Mouse (Mus musculus) heart, adult 18-20 months (tissue): ENCODE measurements around the gene Luc7l3. TPM values are rescaled to one million over a fixed set of nuclear protein-coding genes. Genes with fewer than 3 reads are reported as not detected.

ENCODE experiments used
- DNase-seq, 2 experiments: peaks; one replicate each; pipeline ENCODE4 v3.0.0; 2021 to 2022; ENCODE audit warnings: mixed read lengths in 1 of 2
- long read RNA-seq, 2 experiments: library from polyadenylated mRNA; stranded (forward); transcript quantifications; one replicate each; pipeline ENCODE4 v2.0.0; 2021
- total RNA-seq, 2 experiments: library from RNA; stranded (reverse); gene quantifications; 2 replicates each; pipeline ENCODE4 v1.2.3; 2021

The Luc7l3 gene
- 10 to 100 TPM; 31.4 to 34.7 TPM for total RNA-seq
- long read RNA-seq, experiment 1, transcript Luc7l3-203 (11 exons, 2,050 nt), result major isoform, 10 of 13 reads
- long read RNA-seq, experiment 1, partial matches to known transcripts, result 1 of 13 reads
- long read RNA-seq, experiment 1, other reads (novel, unspliced or antisense), result 2 of 13 reads
- long read RNA-seq, experiment 2, full-length matches to known transcripts, result 5 of 8 reads
- long read RNA-seq, experiment 2, partial matches to known transcripts, result 3 of 8 reads
- long read RNA-seq, experiment 2, other reads (novel, unspliced or antisense), result 0 of 8 reads

- peak; percentile 96 to 97 for DNase-seq
Observed at GRCm38 (mm10) chr11:94321931-94322400, at the start of gene Luc7l3. Gene Luc7l3 (minus strand): TSS chr11:94321988.

- DNase-seq, result no peak
Observed at GRCm38 (mm10) chr11:94370809-94371208, 49.0 kb upstream of the Luc7l3 start.

GRCm38 (mm10) chr11:94369981-94370380 is 48.2 kb upstream of the Luc7l3 start:
- DNase-seq, result no peak

GRCm38 (mm10) chr11:94365340-94365739 is 43.6 kb upstream of the Luc7l3 start:
- DNase-seq, result no peak

GRCm38 (mm10) chr11:94363690-94364089 is 41.9 kb upstream of the Luc7l3 start:
- no peak for DNase-seq

GRCm38 (mm10) chr11:94362101-94362500 is 40.3 kb upstream of the Luc7l3 start:
- no peak for DNase-seq

- no peak for DNase-seq
Observed at GRCm38 (mm10) chr11:94361166-94361870, 39.5 kb upstream of the Luc7l3 start.

- no peak for DNase-seq
Observed at GRCm38 (mm10) chr11:94359168-94359567, 37.4 kb upstream of the Luc7l3 start.

GRCm38 (mm10) chr11:94355521-94356217 is 33.9 kb upstream of the Luc7l3 start:
- no peak for DNase-seq

- DNase-seq, result no peak
Observed at GRCm38 (mm10) chr11:94351094-94351493, 29.3 kb upstream of the Luc7l3 start.

GRCm38 (mm10) chr11:94350337-94350736 is 28.5 kb upstream of the Luc7l3 start:
- no peak for DNase-seq

GRCm38 (mm10) chr11:94349839-94350238 is 28.1 kb upstream of the Luc7l3 start:
- no peak for DNase-seq

GRCm38 (mm10) chr11:94347063-94347575 is 25.3 kb upstream of the Luc7l3 start:
- no peak for DNase-seq

GRCm38 (mm10) chr11:94346611-94347010 is 24.8 kb upstream of the Luc7l3 start:
- peak in 1 of 2 experiments; percentile 30 for DNase-seq

GRCm38 (mm10) chr11:94345926-94346325 is 24.1 kb upstream of the Luc7l3 start:
- DNase-seq, result no peak

- DNase-seq, result no peak
Observed at GRCm38 (mm10) chr11:94344470-94344869, 22.7 kb upstream of the Luc7l3 start.

- DNase-seq, result no peak
Observed at GRCm38 (mm10) chr11:94343955-94344358, 22.2 kb upstream of the Luc7l3 start.

GRCm38 (mm10) chr11:94342114-94342905 is 20.5 kb upstream of the Luc7l3 start:
- DNase-seq, result no peak

- no peak for DNase-seq
Observed at GRCm38 (mm10) chr11:94340948-94341933, 19.5 kb upstream of the Luc7l3 start.
